Mouse (Mus musculus) kidney, adult 9 months (tissue): ENCODE measurements at regions not wholly inside any gene's neighbourhood (a gene's known extent, or its start where the extent isn't known, plus 50 kb on each side); places are given as distances from the start of the nearest gene placed in this dataset.

Experiments used
- DNase-seq: peaks from one replicate; pipeline ENCODE4 v3.0.0; 2022

- peak; percentile 17 for DNase-seq
Measured at GRCm38 (mm10) chr11:109039060-109039791, 104.9 kb downstream of the E030025P04Rik start.

- no peak for DNase-seq
Measured at GRCm38 (mm10) chr11:109038136-109038535, 106.0 kb downstream of the E030025P04Rik start.

DNA sequence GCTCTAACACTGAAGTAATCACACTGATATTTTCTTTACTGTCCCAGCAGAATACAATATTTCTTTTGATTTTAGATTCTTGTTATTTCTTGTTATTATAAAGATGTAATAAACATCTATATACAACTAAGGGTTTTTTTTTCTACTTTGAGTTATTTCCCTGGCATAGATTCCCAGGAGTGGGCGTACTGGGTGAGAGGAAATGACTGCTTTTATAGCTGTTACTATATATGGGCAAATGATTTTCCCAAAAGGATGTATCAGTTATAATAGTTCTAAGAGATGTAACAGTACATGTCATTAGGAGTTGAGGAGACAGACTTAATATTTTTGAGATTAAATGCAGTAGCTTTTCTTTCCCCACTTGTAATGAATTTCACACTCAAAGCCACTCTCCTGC is 109.6 kb downstream of the E030025P04Rik start:
- no peak for DNase-seq

GRCm38 (mm10) chr11:109034072-109034471 is 110.1 kb downstream of the E030025P04Rik start:
- no peak for DNase-seq

DNA sequence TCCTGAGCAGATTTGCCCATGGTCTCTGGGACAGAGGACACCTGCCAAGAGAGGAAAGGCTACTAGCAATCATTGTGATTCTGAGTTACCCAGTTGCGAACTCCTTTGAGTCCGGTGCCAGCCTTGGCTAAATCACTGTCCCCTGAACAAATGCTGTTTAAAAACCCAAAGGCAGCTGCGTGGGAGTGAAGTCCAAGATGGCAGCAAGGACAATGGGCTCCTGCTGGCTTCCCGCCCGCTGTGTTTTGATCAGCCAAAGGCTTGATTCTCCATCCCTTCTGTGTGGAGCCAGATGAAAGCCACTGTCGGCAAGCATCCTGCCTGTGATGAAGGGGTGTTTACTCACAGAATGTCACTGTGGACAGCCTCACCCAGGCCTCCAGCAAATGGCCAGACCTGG is 111.4 kb downstream of the E030025P04Rik start:
- DNase-seq, result no peak

- DNase-seq, result peak; percentile 58
Measured at GRCm38 (mm10) chr11:109030486-109030885, 110.3 kb downstream of the Axin2 start.

DNA sequence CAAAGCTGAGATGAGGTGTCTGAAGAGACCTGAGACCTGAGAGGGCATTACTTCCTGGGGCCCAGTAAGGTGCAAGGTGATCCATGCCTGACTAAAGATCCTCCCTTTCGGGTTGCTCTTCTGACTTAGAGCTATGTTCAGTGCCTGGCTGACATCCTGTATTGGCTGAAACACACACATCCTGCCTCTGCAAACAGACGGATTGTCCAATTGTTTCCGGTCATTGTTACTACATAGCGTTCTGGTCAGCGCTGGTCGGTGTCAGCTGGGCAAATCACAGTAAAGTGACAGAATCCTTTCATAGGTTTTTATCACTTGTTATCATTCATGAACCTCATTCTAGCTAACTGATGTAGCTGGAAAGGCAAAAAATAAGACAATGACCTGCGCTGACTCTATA is 109.7 kb downstream of the Axin2 start:
- DNase-seq, result no peak

DNA sequence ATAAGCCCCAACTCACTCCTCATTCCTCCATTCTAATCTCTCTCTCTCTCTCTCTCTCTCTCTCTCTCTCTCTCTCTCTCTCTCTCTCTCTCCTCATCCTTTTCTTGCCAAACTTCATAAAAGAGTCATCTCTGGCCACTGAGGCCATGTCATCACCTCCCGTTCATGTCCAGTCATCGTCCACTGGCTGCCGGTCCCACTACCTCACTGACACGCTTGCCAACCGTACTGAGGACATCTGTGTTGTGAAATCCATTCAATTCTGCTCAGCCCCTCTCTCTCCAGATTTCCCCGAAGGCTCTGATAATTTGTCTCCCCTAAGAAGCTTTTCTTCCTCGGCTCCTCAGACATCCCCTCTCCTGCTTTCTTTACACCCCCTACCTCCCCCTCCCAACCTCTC is 94.7 kb downstream of the Axin2 start:
- no peak for DNase-seq

DNA sequence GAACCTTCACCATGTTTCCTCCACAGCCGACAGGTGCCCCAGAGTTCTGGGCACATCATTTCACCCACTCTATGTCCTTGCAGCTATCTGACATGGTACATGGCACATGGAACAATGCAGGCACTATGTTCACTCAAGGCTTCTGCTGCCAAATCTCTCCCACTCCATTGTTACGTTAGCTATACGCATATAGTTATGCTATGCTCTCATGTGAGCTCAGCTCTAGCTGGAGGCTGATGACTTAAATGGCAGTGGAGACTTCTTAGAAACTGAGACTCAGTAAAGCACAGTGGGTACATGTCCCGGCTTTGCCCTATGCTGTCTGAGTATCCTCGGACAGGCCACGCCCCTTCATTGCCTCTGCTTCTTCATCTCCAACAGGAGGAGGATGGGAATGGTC is 91.0 kb downstream of the Axin2 start:
- DNase-seq, result no peak

DNA sequence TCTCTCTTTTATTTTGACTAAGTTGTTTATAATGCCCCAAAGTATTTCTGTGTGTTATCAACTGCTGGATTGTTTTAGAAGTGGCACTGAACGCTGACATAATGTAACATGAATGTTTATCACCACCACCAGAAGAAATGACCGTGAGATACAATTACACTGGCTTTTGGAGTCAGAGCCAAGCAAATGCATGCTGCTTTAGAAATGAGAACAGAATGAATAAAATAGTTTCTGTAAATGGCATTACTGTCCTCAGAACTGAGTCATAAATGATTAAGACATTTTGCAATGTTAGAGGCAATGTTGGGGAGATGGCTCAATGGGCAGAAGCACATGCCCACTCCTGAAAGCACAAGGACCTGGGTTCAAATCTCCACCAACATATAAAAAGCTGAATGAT is 88.7 kb downstream of the Axin2 start:
- DNase-seq, result no peak

- no peak for DNase-seq
Measured at GRCm38 (mm10) chr11:109005681-109006080, 85.5 kb downstream of the Axin2 start.
